Mouse (Mus musculus) left cerebral cortex, postnatal 25 days (tissue): ENCODE data around the gene Vwc2l. TPM values are rescaled to one million over a fixed set of nuclear protein-coding genes. Genes with fewer than 3 reads are reported as not detected.

Experiments
- DNase-seq, 2 experiments: peaks; one replicate each; pipeline ENCODE4 v3.0.0; 2022; ENCODE audit warnings: low spot score in 2 of 2, mixed read lengths in 1 of 2
- intact Hi-C: fragments of 180-260 bp; cut with DNase I; formaldehyde crosslinking; loops from one replicate; pipeline ENCODE4 v1.15.1; 2025
- total RNA-seq, 2 experiments: library from RNA; stranded (reverse); gene quantifications; 2 replicates each; pipeline ENCODE4 v1.2.3; 2021

Vwc2l gene
- total RNA-seq, 2 experiments from 2014 or later, result 11.1 to 11.4 TPM

DNA sequence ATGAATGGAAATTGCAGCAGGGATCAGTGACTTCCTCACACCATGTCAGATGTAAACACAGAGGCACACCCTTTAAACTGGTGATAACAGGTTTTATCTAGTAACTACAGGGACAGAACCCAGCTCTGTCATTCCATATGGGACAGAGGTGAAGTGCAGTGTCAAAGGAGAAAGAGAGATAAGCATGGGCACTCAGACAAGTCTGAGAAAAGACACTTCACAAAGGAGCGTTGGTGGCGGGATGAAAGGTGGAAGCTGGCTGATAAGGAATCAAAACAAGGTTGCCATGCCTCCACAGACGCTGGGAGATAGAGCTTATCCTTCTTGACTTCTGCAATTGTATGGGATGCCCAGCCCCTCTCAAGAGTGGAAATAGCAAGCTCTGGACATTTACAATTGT lies 176.8 kb downstream of the Vwc2l start:
- intact Hi-C loops, result no loop called here
- DNase-seq, result no peak

DNA sequence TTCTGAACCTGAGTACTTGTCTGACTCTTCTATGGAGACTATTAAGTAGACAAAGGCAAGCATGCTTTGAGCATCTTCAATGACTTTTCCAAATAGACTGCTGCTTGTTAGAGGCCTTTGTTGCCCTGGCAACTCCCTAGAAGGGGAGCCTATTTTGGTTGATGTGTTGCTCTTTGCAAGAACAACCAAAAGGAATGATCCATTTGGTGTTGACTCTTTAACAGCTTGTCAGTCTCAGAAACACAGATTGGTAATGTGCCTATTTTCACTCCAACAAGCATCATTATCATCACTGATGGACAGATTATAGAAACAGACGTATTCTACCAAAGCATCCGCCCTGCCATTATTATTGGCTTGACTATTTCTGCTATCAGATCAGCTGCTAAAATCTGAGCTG lies 181.9 kb downstream of the Vwc2l start:
- intact Hi-C loops, result no loop called here
- no peak for DNase-seq

DNA sequence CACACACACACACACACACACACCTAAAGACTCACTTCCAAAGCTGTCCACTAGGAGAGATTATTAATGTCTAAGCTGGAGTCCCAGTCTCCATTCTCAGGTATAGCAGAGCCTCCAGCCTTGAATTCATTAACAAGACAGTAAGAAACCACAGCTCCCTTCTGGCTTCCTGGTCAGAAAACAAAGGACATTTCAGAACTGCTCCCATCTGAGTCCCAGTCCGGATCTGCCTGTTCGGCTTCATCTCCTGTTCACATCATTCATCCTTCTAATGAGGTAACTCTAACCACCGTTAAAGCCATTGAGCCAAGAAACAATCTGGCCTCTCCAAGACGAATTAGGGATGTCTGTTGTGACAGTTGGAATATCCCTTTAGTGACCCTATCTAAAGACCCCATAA lies 185.7 kb downstream of the Vwc2l start:
- no peak for DNase-seq
- intact Hi-C loops, result no loop called here

DNA sequence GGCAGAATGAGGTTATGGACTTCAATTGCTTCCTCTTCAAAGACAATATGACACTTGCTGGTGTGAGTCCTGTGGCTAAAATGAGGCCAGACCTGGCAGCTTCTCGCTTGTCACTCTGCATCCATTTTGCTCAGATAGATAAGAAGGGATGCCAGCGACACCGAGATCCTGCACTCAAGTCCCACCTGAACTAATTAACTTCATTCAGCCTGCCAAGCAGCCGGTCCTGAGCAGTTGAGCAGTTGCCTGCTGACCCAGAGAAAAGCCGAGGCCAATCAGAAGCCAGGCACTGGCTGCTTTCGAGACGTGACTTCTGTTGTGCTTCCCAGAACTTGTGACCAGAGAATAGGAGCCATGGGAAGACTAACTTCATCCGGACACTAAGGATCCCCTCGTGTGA lies 187.6 kb downstream of the Vwc2l start:
- no peak for DNase-seq
- intact Hi-C loops, result no loop called here

DNA sequence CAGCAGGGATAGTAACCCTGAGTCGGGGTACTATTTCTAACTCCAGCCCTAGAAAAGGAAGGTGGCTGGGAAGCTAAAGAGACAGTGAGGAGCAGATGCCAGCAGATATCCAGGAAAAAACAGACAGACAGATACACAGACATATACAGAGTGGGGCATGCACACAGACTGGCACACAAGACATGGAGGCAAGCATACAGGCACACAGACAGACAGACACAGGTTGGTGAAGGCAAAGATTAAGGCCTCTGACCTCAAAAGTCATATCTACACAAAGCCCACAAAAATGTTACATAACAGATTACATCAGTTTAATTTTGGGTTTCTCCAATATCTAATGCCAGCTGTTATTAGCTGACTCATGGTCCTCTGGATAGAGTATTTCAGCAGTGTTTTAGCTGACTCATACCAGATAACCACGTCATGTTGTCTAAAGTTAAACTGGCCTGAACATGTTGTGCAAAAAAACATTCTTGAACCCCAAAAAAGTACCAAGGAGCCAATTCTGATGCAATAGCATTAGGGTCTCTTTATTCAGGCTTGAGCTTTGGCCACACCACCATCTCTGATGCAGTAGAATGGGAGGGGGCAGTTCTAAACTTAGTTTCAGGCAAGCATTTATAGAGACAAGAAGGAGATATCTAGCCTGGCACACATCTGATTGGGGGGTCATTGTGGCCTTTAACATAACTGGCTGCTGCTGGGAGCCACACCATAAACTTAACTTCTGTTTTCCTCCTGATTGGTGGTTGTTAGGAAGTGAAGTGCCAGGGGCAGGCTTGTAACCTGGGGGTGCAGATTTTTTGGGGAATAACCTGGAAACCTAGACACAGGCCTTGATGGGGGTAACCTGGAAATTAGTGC lies 192.9 kb downstream of the Vwc2l start:
- no peak for DNase-seq
- intact Hi-C loops, result no loop called here

GRCm38 (mm10) chr1:70933016-70933415 lies 207.5 kb downstream of the Vwc2l start:
- intact Hi-C loops, result no loop called here
- no peak for DNase-seq
